Mouse (Mus musculus): ENCODE data around the gene Tmem240. TPM values are rescaled to one million over a fixed set of nuclear protein-coding genes. Genes with fewer than 3 reads are reported as not detected.
A peak's percentile ranks its signal among the peaks of the same experiment; 100 is the strongest.

Tmem240 gene
- polyA plus RNA-seq, 1 experiment from 2014 or later: 3.4 TPM

DNA sequence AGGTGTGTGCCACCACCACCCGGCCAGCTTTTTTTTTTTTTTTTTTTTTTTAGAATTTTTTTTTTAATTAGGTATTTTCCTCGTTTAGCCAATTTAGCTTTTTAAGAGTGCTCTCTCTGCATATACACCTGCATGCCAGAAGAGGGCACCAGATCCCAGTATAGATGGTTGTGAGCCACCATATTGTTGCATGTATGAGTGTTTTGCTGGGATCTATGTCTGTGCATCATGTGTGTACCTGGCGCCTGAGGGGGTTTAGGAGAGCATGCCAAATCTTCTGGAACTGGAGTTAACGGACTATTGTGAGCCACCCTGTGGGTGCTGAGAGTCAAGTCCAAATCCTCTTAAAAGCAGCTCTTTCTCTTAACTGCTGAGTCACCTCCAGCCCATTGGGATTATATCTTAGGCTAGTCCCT, 12.9 kb upstream of the Tmem240 start:
- Histone ChIP-seq H3K4me2 (ENCODE audit: low read length) (no peak overlapping the region), H3K27me3 (replicated peaks; ENCODE audit: control insufficient read depth, insufficient read depth, low read length) (no peaks in the 10 kb centered on the region), H3K36me3 (ENCODE audit: control insufficient read depth, insufficient read depth, low read length) (peaks cover 23% of the 10 kb centered on the region), H3K9ac (ENCODE audit: low read length) (no peak overlapping the region), H3K27ac (ENCODE audit: low read depth, low read length) (no peak overlapping the region), H3K9me3 (replicated peaks; ENCODE audit: control insufficient read depth, low read length) (no peaks in the 10 kb centered on the region), H3K4me1 (ENCODE audit: control insufficient read depth, insufficient read depth, low read length) (no peaks in the 10 kb centered on the region), H3K4me3 (ENCODE audit: low read depth, low read length) (no peak overlapping the region)
- 57% methylated on average over 4 of the region's 4 CpGs for WGBS
- DNase-seq (ENCODE audit: low spot score): peak; percentile 61
- ATAC-seq: 0 out of 2 replicates have a peak, but pooled peaks have one; percentile 40

- WGBS: 87% methylated on average over 2 of the region's 2 CpGs
- peak; percentile 8 for DNase-seq (ENCODE audit: low spot score)
- peaks cover 22% of the 10 kb centered on the region; the same call in 1 of the 2 replicates for H3K36me3 ChIP-seq (ENCODE audit: control insufficient read depth, insufficient read depth, low read length)
- no peaks in the 10 kb centered on the region for H3K9me3 ChIP-seq (replicated peaks; ENCODE audit: control insufficient read depth, low read length)
- no peak overlapping the region for H3K9ac ChIP-seq (ENCODE audit: low read length)
- no peaks in the 10 kb centered on the region for H3K27me3 ChIP-seq (replicated peaks; ENCODE audit: control insufficient read depth, insufficient read depth, low read length)
- H3K4me2 ChIP-seq (ENCODE audit: low read length): no peak overlapping the region
- no peak overlapping the region for H3K4me3 ChIP-seq (ENCODE audit: low read depth, low read length)
- no peak; the same call in 1 of the 2 replicates for ATAC-seq
- no peak overlapping the region for H3K27ac ChIP-seq (ENCODE audit: low read depth, low read length)
- no peaks in the 10 kb centered on the region for H3K4me1 ChIP-seq (ENCODE audit: control insufficient read depth, insufficient read depth, low read length)
Observed at GRCm38 (mm10) chr4:155727993-155728392, 6.6 kb upstream of the Tmem240 start.

DNA sequence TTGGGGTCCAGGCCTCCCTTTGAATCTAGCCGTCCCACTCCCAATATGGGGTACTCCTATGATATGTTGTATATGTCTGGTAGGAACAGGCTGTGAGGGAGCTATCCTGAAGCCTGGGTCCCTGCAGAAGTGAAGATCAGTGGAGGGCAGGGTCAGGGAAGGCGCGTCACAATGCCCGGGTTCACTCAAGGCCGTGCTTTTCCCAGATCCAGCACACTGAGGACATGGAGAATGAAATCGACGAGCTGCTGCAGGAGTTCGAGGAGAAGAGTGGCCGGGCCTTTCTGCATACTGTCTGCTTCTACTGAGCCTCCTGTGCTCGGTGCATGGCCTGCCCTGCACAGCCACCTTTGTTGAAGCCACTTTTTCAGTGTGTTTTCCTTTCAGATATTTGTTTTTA, 1.3 kb upstream of the Tmem240 start:
- ATAC-seq (no peak), DNase-seq (ENCODE audit: low spot score) (no peak)
- 89% methylated on average over 10 of the region's 10 CpGs for WGBS
- Histone ChIP-seq H3K27me3 (replicated peaks; ENCODE audit: control insufficient read depth, insufficient read depth, low read length) (no peaks in the 10 kb centered on the region), H3K27ac (ENCODE audit: low read depth, low read length) (no peak overlapping the region), H3K36me3 (ENCODE audit: control insufficient read depth, insufficient read depth, low read length) (peaks cover 18% of the 10 kb centered on the region; the same call in 1 of the 2 replicates), H3K9ac (ENCODE audit: low read length) (no peak overlapping the region), H3K4me3 (ENCODE audit: low read depth, low read length) (no peak overlapping the region), H3K4me1 (ENCODE audit: control insufficient read depth, insufficient read depth, low read length) (peaks cover 12% of the 10 kb centered on the region), H3K4me2 (ENCODE audit: low read length) (no peak overlapping the region), H3K9me3 (replicated peaks; ENCODE audit: control insufficient read depth, low read length) (no peaks in the 10 kb centered on the region)

GRCm38 (mm10) chr4:155734951-155735702, 527 bp downstream of the Tmem240 start:
- Histone ChIP-seq H3K9ac (ENCODE audit: low read length) (peak overlapping the region; percentile 91), H3K4me3 (ENCODE audit: low read depth, low read length) (peak overlapping the region; percentile 81), H3K27me3 (replicated peaks; ENCODE audit: control insufficient read depth, insufficient read depth, low read length) (no peaks in the 10 kb centered on the region), H3K36me3 (ENCODE audit: control insufficient read depth, insufficient read depth, low read length) (peaks cover 33% of the 10 kb centered on the region), H3K4me1 (ENCODE audit: control insufficient read depth, insufficient read depth, low read length) (peaks cover 12% of the 10 kb centered on the region), H3K4me2 (ENCODE audit: low read length) (peak overlapping the region; percentile 79), H3K9me3 (replicated peaks; ENCODE audit: control insufficient read depth, low read length) (no peaks in the 10 kb centered on the region), H3K27ac (ENCODE audit: low read depth, low read length) (peak overlapping the region; percentile 92)
- WGBS: under 1% methylated on average over 48 of the region's 79 CpGs
- DNase-seq (ENCODE audit: low spot score) (peak; percentile 61), ATAC-seq (peak; percentile 73)

DNA sequence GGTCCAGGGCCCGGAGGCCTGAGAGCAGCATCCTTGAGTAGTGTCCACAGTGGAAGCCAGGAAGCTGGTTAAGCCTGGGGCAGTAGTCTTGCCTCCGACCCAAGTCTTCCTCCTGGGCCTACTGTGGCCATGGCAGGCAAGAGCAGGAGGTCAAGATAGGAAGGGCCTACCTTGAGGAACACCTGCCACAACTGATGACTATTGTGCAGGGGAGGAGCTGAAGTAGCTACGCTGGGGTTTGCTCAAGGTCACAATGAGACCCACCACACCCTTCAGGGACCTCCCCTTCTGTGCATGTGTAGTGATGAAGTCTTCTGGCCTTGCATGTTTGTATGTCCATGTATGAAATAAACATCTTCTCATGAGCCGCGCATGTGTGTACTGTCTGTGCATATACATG, 1.2 kb downstream of the Tmem240 start:
- no peak for ATAC-seq

GRCm38 (mm10) chr4:155736421-155736820, 1.8 kb downstream of the Tmem240 start:
- no peak overlapping the region for H3K9ac ChIP-seq (ENCODE audit: low read length)

More for the DNA sequence above, 1.2 kb downstream of the Tmem240 start:
- WGBS: 70% methylated on average over 5 of the region's 5 CpGs
- peaks cover 40% of the 10 kb centered on the region for H3K36me3 ChIP-seq (ENCODE audit: control insufficient read depth, insufficient read depth, low read length)
- peak overlapping the region; percentile 81 for H3K4me3 ChIP-seq (ENCODE audit: low read depth, low read length)
- H3K4me1 ChIP-seq (ENCODE audit: control insufficient read depth, insufficient read depth, low read length): peaks cover 12% of the 10 kb centered on the region
- no peaks in the 10 kb centered on the region for H3K27me3 ChIP-seq (replicated peaks; ENCODE audit: control insufficient read depth, insufficient read depth, low read length)
- DNase-seq (ENCODE audit: low spot score): no peak
- H3K27ac ChIP-seq (ENCODE audit: low read depth, low read length): peak overlapping the region; percentile 92; the same call in 1 of the 2 replicates
- H3K4me2 ChIP-seq (ENCODE audit: low read length): peak overlapping the region; percentile 79
- H3K9me3 ChIP-seq (replicated peaks; ENCODE audit: control insufficient read depth, low read length): no peaks in the 10 kb centered on the region
- peak overlapping the region; percentile 91 for H3K9ac ChIP-seq (ENCODE audit: low read length)

DNA sequence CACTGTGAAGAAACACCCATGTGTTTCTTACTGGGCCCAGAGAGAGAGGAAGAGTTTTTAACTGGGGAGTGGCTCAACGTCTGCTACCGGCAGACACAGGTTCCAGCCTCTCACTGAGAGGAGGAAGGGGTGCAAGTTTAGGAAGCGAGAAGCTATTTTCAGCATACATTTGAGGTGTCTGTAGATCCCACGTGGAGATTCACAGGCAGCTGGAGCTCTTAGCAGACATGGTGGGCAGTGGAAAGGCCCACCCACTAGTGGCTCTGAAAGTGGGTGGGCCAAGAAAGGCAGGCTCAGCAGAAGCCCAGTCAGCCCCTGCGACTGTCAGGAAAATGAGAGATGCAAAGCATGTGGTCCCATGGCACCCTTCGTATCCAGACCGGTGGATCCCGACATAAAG, 3.7 kb downstream of the Tmem240 start:
- peaks cover 51% of the 10 kb centered on the region for H3K36me3 ChIP-seq (ENCODE audit: control insufficient read depth, insufficient read depth, low read length)
- H3K9me3 ChIP-seq (replicated peaks; ENCODE audit: control insufficient read depth, low read length): no peaks in the 10 kb centered on the region
- no peaks in the 10 kb centered on the region for H3K27me3 ChIP-seq (replicated peaks; ENCODE audit: control insufficient read depth, insufficient read depth, low read length)
- H3K4me3 ChIP-seq (ENCODE audit: low read depth, low read length): no peak overlapping the region
- DNase-seq (ENCODE audit: low spot score) (no peak), ATAC-seq (no peak)
- H3K9ac ChIP-seq (ENCODE audit: low read length): no peak overlapping the region
- H3K4me2 ChIP-seq (ENCODE audit: low read length): no peak overlapping the region
- no peak overlapping the region for H3K27ac ChIP-seq (ENCODE audit: low read depth, low read length)
- WGBS: 74% methylated on average over 8 of the region's 8 CpGs
- H3K4me1 ChIP-seq (ENCODE audit: control insufficient read depth, insufficient read depth, low read length): peaks cover 12% of the 10 kb centered on the region

More at GRCm38 (mm10) chr4:155736421-155736820, 1.8 kb downstream of the Tmem240 start:
- no peak for ATAC-seq
- Histone ChIP-seq H3K27ac (ENCODE audit: low read depth, low read length) (no peak overlapping the region), H3K36me3 (ENCODE audit: control insufficient read depth, insufficient read depth, low read length) (peaks cover 42% of the 10 kb centered on the region), H3K4me2 (ENCODE audit: low read length) (peak overlapping the region; percentile 79), H3K4me3 (ENCODE audit: low read depth, low read length) (0 out of 2 replicates have a peak overlapping the region, but pooled peaks have one; percentile 81), H3K27me3 (replicated peaks; ENCODE audit: control insufficient read depth, insufficient read depth, low read length) (no peaks in the 10 kb centered on the region), H3K4me1 (ENCODE audit: control insufficient read depth, insufficient read depth, low read length) (peaks cover 12% of the 10 kb centered on the region), H3K9me3 (replicated peaks; ENCODE audit: control insufficient read depth, low read length) (no peaks in the 10 kb centered on the region)
- WGBS: 88% methylated on average over 5 of the region's 5 CpGs
- DNase-seq (ENCODE audit: low spot score): no peak

DNA sequence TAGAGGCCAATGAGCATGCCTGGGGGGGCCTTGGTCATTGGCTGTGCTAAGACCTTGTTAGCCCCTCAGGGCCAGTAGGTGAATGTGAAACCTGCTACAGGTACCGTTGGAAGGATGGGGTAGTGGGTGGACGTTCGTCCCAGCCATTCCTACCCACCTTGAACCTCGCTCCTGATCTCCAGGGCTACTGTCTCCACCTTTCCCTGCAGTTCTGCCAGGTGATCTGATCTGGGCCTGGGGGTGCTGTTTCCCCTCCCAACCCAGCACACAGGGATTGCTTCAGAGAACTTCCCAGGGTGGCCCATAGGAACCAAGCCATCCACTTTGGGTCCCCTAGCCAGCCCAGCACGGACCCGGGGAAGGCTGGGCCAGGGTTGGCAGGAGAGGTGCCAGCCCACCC, 4.6 kb downstream of the Tmem240 start:
- no peak for ATAC-seq
- H3K4me2 ChIP-seq (ENCODE audit: low read length): no peak overlapping the region
- H3K27ac ChIP-seq (ENCODE audit: low read depth, low read length): no peak overlapping the region
- H3K9ac ChIP-seq (ENCODE audit: low read length): no peak overlapping the region
- WGBS: 83% methylated on average over 6 of the region's 6 CpGs
- no peak overlapping the region for H3K4me3 ChIP-seq (ENCODE audit: low read depth, low read length)
- no peaks in the 10 kb centered on the region for H3K27me3 ChIP-seq (replicated peaks; ENCODE audit: control insufficient read depth, insufficient read depth, low read length)
- H3K36me3 ChIP-seq (ENCODE audit: control insufficient read depth, insufficient read depth, low read length): peaks cover 58% of the 10 kb centered on the region
- DNase-seq (ENCODE audit: low spot score): no peak
- H3K9me3 ChIP-seq (replicated peaks; ENCODE audit: control insufficient read depth, low read length): no peaks in the 10 kb centered on the region
- peaks cover 7% of the 10 kb centered on the region for H3K4me1 ChIP-seq (ENCODE audit: control insufficient read depth, insufficient read depth, low read length)

All from forebrain, embryonic 14.5 days (tissue).